Mouse (Mus musculus) lung, adult 2 months (tissue): ENCODE measurements around the gene Prx. TPM values are rescaled to one million over a fixed set of nuclear protein-coding genes. Genes with fewer than 3 reads are reported as not detected.
A peak's percentile ranks its signal among the peaks of the same experiment; 100 is the strongest.

Experiments used
- DNase-seq: peaks from one replicate; pipeline ENCODE4 v3.0.0; 2022
- H3K4me1 ChIP-seq: fragments of 200-500 bp; 2 replicates; pipeline ENCODE4 v1.6.1; 2011; ENCODE audit warnings: low read length; ENCODE audit not compliant: control insufficient read depth, insufficient read depth
- H3K4me3 ChIP-seq: fragments of 200-500 bp; replicated peaks from 2 replicates; pipeline ENCODE3; 2011; ENCODE audit warnings: low read depth, mild to moderate bottlenecking, control low read depth, low read length; ENCODE audit errors: extremely low read depth
- CTCF ChIP-seq: fragments of 200-500 bp; IDR thresholded peaks from 2 replicates; pipeline ENCODE4 v1.5.1; 2011; ENCODE audit warnings: mild to moderate bottlenecking, low read length, control low read depth; ENCODE audit not compliant: insufficient read depth
- POLR2A ChIP-seq: fragments of 200-500 bp; IDR thresholded peaks from 2 replicates; pipeline ENCODE4 v1.6.1; 2011; ENCODE audit warnings: low read depth, mild to moderate bottlenecking, control low read depth, low read length, borderline replicate concordance; ENCODE audit errors: extremely low read depth
- WGBS: fragments of 180-500 bp; shearing (Covaris S2); methylation state at CpG from one replicate; pipeline ENCODE4 v1.1.7; 2018; 5-methylcytosine and 5-hydroxymethylcytosine counted together
- polyA plus RNA-seq: library from polyadenylated mRNA; depleted of rRNA; stranded (reverse); fragments of >200 nt; gene quantifications from 2 replicates; pipeline ENCODE4 v1.2.3, GENCODE M21; 2012; rRNA removed

Gene Prx
- 62.0 and 67.4 TPM in 2 replicates for polyA plus RNA-seq

DNA sequence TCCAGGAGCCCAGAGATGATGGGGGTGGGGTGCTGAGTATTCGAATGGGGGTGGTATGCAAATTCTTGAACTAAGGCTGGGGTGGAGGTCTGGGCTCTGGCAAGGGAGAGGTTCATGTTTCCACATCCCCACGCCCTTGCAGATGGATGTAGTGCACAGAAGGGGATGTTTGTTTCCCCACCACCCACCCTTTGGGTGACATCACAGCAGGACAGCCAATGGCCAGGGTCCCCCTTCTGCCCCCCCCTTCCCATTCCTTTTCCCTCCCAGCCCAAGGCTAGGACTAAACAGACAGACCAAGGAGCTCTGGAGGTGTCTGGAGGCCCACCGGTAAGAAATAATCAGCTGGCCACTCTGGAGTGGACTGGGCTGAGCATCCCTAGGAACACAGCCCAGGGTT, at the start of gene Prx:
Gene Prx (plus strand): TSS at position 289 of the 400 bp plus-strand sequence.
- 22% methylated on average over 3 of the region's 3 CpGs for WGBS
- no peak for TF ChIP-seq CTCF
- peak; percentile 77 for TF ChIP-seq POLR2A
- H3K4me3 ChIP-seq: peak within 1 kb of the TSS; percentile 72
- no peak for DNase-seq
- H3K4me1 ChIP-seq: peaks cover 3% of the 10 kb centered on the region; the same call in 1 of the 2 replicates

DNA sequence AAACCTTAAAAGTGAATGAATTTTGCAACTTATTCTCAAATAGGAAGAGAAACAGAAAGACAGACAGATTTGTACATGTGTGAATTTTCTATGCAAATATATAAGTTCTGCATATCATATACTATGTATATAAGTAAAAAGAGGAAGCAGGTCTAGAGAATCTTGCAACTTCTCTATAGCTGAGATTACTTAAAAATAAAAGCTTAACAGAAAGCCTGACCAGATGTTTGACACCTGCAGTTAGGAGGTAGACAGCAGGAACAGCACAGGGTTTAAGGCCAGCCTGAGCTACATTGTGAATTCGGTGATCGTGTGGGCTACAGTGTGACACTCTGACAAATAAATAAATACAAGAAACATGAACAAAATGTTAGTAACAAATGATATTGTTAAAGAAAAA, 47.8 kb upstream of the Prx start:
- Histone ChIP-seq H3K4me1 (peaks cover 9% of the 10 kb centered on the region; the same call in 1 of the 2 replicates), H3K4me3 (no peak overlapping the region)
- 85% methylated on average over 2 of the region's 2 CpGs for whole genome bisulfite sequencing
- DNase-seq: no peak
- TF ChIP-seq POLR2A (no peak), CTCF (no peak)

DNA sequence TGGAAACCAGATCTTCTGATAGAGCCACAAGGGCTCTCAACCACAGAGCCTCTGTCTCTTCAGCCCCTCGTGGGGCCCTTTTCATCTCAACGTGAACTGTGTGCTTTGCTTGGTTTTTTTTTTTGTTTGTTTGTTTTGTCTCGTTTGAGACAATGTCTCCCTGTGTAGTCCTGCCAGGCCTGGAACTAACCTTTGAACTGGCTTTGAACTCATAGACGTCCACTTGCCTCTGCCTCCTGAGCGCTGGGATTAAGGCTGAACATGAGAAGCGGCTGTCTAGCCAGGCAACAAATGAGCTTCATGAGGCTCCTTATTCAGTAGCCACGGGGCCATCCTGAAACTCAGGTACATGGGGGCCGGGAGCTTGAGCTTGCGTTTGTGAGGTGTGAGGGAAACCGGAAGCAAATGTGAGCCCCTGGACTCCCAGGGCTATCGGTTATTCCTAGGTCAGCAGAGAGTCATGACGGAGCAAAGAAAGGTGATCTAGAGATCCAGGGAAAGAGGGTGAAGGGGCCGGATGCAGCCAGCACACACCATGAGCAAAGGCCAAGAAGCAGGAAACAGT, 46.8 kb upstream of the Prx start:
- Histone ChIP-seq H3K4me3 (no peak overlapping the region), H3K4me1 (peaks cover 3% of the 10 kb centered on the region; the same call in 1 of the 2 replicates)
- TF ChIP-seq CTCF (no peak), POLR2A (no peak)
- no peak for DNase-seq
- 62% methylated on average over 13 of the region's 13 CpGs for WGBS

DNA sequence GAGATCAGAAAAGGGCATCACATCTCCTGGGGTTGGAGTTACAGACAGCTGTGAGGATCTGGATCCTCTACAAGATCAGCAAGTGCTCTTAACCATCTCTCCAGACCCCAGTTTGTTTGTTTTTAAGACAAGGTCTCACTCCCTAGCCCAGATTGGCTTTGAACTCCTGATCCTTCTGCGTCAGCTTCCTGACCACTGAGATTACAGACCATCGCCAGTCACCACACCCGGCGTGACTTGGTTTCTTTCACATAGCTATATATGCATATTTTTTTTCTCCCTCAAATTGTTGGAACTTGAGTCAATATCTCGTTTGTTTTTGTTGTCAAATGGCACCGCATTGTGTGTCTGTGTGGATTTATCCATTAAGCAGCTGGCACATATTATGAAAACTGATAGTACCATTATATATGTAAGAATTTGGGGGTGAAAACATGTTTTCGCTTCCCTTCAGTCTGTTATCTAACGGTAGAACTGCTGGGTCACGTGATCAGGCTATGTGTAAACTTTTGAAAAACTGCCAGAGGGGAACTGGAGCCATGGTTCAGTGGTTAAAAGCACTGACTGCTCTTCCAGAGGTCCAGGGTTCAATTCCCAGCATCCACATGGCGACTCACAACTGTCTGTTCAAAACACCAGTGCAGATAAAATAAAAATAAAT, 44.5 kb upstream of the Prx start:
- 60% methylated on average over 10 of the region's 10 CpGs for WGBS
- Histone ChIP-seq H3K4me3 (no peak overlapping the region), H3K4me1 (no peaks in the 10 kb centered on the region)
- no peak for TF ChIP-seq POLR2A
- TF ChIP-seq CTCF: no peak
- no peak for DNase-seq

DNA sequence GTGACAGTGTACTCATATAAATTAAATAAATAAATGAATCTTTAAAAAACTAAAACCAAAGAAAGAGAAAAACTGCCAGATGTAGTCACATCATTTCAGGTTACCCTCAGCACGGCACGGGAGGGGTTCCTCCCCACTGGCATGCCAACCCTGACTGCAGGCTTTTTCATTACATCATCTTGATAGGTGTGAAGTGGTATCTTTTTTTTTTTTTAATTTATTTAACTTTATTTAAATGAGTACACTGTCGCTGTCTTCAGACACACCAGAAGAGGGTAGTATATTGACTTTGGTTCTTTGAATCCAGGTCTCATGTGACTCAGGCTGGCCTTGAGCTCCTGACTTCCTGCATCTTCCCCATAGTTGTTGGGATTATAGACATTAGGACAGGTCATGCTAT, 43.9 kb upstream of the Prx start:
- 87% methylated on average over 3 of the region's 3 CpGs for WGBS
- no peak for DNase-seq
- Histone ChIP-seq H3K4me3 (no peak overlapping the region), H3K4me1 (no peaks in the 10 kb centered on the region)
- TF ChIP-seq CTCF: no peak
- no peak for TF ChIP-seq POLR2A

DNA sequence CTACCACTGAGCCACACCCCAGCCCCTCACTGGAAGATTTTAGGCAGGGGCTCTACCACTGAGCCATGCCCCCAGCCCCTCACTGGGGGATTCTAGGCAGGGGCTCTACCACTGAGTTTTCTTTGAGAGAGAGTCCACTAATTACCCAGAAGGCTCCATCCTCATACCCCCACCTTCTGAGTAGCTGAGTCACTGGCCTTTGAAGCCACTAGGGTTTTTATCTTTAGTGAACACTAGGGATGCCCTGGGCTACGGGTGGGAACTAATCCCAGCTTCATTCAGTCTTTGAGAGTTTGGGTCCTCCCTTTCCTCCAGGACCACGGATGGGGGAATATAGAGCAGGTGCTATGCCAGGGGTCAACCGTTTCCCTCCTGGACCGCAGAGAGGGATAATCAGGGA, 40.5 kb upstream of the Prx start:
- TF ChIP-seq POLR2A (no peak), CTCF (no peak)
- DNase-seq: no peak
- no peaks in the 10 kb centered on the region for H3K4me1 ChIP-seq
- no peak overlapping the region for H3K4me3 ChIP-seq
- WGBS: 90% methylated on average over 4 of the region's 4 CpGs

DNA sequence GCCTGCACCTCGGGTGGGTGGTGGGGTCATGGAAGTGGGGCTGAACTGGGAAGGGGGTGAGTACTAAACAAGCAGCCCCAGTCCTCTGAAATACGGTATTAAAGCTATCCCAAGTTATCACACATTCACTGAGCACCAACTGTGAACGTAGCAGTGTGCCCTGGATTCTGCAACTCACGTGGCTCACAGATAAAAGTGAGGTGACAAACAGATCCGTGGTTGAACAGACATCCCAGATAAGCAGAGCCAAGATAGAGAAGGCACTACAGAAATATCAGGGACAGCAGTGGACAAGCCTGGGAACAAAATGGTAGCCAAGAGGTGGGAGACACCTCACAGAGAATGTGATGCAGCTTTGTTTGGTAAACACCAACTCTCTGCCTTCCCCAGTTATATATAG, 39.5 kb upstream of the Prx start:
- H3K4me1 ChIP-seq: no peaks in the 10 kb centered on the region
- TF ChIP-seq CTCF: no peak
- TF ChIP-seq POLR2A: no peak
- DNase-seq: no peak
- 85% methylated on average over 5 of the region's 5 CpGs for WGBS
- H3K4me3 ChIP-seq: no peak overlapping the region

DNA sequence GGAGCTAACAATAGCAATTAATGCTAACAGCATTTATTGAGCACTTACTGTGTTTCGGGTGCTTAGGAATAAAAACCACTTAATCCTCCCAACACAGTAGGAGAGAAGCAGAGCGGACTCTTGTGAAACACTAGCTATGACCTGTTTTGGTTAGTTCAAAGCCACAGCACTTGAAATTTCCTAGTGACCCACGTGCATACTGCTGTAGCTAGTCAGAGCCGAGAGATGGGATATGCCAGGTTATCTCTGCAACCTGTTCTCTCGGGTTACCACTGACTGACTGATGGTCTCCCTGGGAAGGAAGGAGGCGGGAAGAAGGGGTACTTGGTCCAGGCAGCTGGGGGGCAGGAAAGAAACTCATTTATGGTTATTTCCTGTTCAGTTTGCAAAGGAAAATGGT, 38.6 kb upstream of the Prx start:
- 64% methylated on average over 6 of the region's 6 CpGs for WGBS
- no peak for TF ChIP-seq POLR2A
- no peak for TF ChIP-seq CTCF
- no peak for DNase-seq
- Histone ChIP-seq H3K4me3 (no peak overlapping the region), H3K4me1 (no peaks in the 10 kb centered on the region)

DNA sequence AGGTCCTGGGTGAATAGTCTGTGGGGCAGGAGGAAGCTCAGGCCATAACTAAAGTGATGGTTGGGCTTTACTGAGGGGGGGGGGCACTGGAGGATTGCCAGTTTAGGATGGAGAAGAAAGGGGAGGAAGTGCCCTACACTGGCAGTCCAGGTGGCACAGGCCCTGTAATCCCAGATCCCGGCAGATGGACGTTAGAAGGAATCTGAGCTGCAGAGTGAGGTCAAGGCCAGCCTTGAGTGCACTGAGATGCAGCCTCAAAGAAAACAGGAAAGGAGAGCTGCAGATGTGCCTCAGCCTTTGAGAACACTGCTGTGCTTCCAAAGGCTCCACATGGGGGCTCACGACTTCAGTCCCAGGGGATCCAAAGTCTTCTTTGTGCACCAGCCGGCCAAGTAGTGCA, 31.5 kb upstream of the Prx start:
- DNase-seq: no peak
- Histone ChIP-seq H3K4me1 (no peaks in the 10 kb centered on the region), H3K4me3 (no peak overlapping the region)
- TF ChIP-seq CTCF: no peak
- WGBS: 32% methylated on average over 4 of the region's 4 CpGs
